Mouse (Mus musculus) megakaryocyte, embryonic 14.5 days (primary cell): Measurements from ENCODE around the gene Gm20388.

ENCODE experiments used
- FLI1 ChIP-seq: IDR thresholded peaks from 2 replicates; pipeline ENCODE4 v1.6.1; 2012; ENCODE audit warnings: low read length, inconsistent platforms, mixed read lengths
- GATA1 ChIP-seq: IDR thresholded peaks from 3 replicates; pipeline ENCODE4 v1.6.1; 2012; ENCODE audit warnings: mixed read lengths, low read length, inconsistent platforms, borderline replicate concordance

- TF ChIP-seq GATA1 (no peak), FLI1 (no peak)
Measured at GRCm38 (mm10) chr8:123406786-123407185, 3496.1 kb downstream of the Gm20388 start, which contains the start of gene Mc1r.
